Mouse (Mus musculus): ENCODE results near the gene Pgbd5. TPM values are rescaled to one million over a fixed set of nuclear protein-coding genes. Genes with fewer than 3 reads are reported as not detected.

The Pgbd5 gene
- polyA plus RNA-seq, 1 experiment = not detected

DNA sequence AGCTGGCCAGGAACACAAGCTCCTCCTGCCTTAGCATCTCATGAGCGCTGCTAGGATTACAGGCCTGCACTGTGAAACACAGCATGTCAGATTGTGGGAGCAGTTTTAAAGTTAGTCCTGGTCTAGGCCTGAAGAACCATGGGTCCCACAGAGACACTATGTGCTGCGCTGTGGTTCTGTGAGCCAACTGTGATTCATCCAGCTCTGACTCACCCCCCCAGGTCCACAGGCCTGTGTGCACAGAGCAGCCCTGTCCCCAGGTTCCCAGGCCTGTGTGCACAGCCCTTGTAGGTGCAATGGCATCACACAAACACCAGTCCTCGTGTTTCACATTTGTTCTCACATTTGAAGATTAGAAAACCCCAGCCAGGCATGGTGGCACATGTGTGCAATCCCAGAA lies 108.4 kb downstream of the Pgbd5 start:
- TF ChIP-seq POLR2A (IDR thresholded peaks at IDR 0.05; ENCODE audit: insufficient read depth, low read depth, low read length) = no peak
- TF ChIP-seq CTCF (IDR thresholded peaks at IDR 0.05; ENCODE audit: insufficient read depth, low read depth, low read length) = no peak
- 66% methylated on average over 3 of the region's 3 CpGs for WGBS
- Histone ChIP-seq H3K4me3 (ENCODE audit: insufficient read depth, low read depth, low read length) (no peak overlapping the region), H3K27ac (ENCODE audit: insufficient read depth, low read depth, low read length) (no peak overlapping the region), H3K4me1 (ENCODE audit: control insufficient read depth, insufficient read depth, low read length) (peaks cover 21% of the 10 kb centered on the region)

DNA sequence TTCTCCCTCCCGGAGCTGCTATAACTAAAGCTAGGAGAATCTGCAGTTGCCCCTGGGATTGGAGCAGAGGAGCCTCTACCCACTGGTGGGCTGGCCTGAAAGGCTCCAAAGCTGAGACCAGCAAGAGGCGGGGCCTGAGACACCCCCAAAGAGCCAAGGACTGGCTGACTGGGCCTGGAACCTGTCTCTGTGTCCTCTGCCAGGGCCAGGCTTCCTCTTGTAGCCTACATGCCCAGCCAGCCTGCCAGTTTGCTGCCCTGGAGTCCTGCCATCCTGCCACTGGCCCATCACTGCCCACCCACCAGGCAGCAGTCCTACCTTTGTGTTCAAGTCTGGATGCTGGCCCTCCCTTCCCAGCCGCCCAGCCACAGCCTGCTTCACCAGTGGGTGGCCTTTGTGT lies 109.0 kb downstream of the Pgbd5 start:
- H3K4me1 ChIP-seq (ENCODE audit: control insufficient read depth, insufficient read depth, low read length) = peaks cover 21% of the 10 kb centered on the region
- 62% methylated on average over 3 of the region's 3 CpGs for WGBS
- TF ChIP-seq POLR2A (IDR thresholded peaks at IDR 0.05; ENCODE audit: insufficient read depth, low read depth, low read length) = no peak
- TF ChIP-seq CTCF (IDR thresholded peaks at IDR 0.05; ENCODE audit: insufficient read depth, low read depth, low read length) = no peak
- H3K4me3 ChIP-seq (ENCODE audit: insufficient read depth, low read depth, low read length) = no peak overlapping the region
- H3K27ac ChIP-seq (ENCODE audit: insufficient read depth, low read depth, low read length) = no peak overlapping the region

DNA sequence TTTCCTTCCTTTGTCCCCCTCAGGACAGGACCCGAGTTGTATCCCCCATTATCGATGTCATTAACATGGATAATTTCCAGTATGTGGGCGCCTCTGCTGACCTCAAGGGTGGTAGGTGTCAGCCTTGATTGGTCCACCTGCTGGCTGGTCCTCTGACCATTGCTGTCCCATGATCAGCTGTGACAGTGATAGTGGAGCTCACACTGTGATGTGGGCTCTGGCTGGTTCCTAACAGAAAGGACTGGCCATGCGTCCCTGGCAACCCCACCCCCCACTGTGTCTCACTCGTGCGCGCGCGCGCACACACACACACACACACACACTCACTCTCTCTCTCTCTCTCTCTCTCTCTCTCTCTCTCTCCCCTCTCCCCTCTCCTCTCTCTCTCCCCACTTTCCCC lies 109.8 kb downstream of the Pgbd5 start:
- Histone ChIP-seq H3K4me3 (ENCODE audit: insufficient read depth, low read depth, low read length) (no peak overlapping the region), H3K27ac (ENCODE audit: insufficient read depth, low read depth, low read length) (no peak overlapping the region), H3K4me1 (ENCODE audit: control insufficient read depth, insufficient read depth, low read length) (peaks cover 21% of the 10 kb centered on the region)
- WGBS = 66% methylated on average over 10 of the region's 10 CpGs
- no peak for TF ChIP-seq POLR2A (IDR thresholded peaks at IDR 0.05; ENCODE audit: insufficient read depth, low read depth, low read length)
- TF ChIP-seq CTCF (IDR thresholded peaks at IDR 0.05; ENCODE audit: insufficient read depth, low read depth, low read length) = no peak

DNA sequence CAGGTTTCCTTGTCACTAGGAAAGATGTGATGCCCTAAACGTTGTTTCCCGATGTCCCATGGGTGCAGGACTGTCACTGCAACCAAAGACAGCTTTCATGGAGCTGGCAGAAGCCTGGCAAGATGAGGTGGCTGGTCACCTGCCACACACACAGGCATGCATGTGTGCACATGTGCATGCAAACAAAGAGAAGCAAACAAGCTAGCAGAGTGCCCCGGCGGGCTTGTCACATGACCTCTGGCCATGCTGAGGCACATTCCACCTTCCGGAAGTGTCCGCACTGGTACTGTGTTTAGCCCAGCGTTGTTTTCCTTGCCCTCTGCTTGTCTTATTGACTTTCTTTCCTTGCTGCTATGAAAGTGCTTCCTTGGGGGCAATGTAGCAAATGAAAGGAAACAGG lies 111.2 kb downstream of the Pgbd5 start:
- TF ChIP-seq CTCF (IDR thresholded peaks at IDR 0.05; ENCODE audit: insufficient read depth, low read depth, low read length) (no peak), POLR2A (IDR thresholded peaks at IDR 0.05; ENCODE audit: insufficient read depth, low read depth, low read length) (no peak)
- Histone ChIP-seq H3K27ac (ENCODE audit: insufficient read depth, low read depth, low read length) (no peak overlapping the region), H3K4me1 (ENCODE audit: control insufficient read depth, insufficient read depth, low read length) (peaks cover 26% of the 10 kb centered on the region), H3K4me3 (ENCODE audit: insufficient read depth, low read depth, low read length) (no peak overlapping the region)
- 88% methylated on average over 7 of the region's 7 CpGs for WGBS

DNA sequence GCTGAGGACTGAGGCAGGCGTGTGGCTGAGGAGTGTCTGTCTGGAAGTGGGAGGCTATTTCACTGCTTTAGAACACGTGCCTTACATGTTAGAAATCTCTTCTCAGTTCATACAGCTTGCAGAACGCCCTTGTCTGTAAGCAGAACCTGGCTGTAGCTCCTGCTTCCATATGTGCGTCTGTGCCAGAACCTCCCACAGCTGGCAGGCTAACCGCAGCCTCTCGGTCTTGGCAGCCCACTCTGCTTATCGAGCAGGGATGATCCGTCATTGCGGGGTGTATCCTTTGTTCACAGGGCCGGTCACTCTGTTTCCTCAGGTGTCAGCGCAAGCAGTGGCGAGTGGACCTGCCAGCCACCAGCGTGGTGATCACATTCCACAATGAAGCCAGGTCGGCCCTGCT lies 116.1 kb downstream of the Pgbd5 start:
- H3K4me1 ChIP-seq (ENCODE audit: control insufficient read depth, insufficient read depth, low read length) = peaks cover 38% of the 10 kb centered on the region
- no peak for TF ChIP-seq CTCF (IDR thresholded peaks at IDR 0.05; ENCODE audit: insufficient read depth, low read depth, low read length)
- TF ChIP-seq POLR2A (IDR thresholded peaks at IDR 0.05; ENCODE audit: insufficient read depth, low read depth, low read length) = no peak
- no peak overlapping the region for H3K27ac ChIP-seq (ENCODE audit: insufficient read depth, low read depth, low read length)
- 53% methylated on average over 14 of the region's 14 CpGs for WGBS
- no peak overlapping the region for H3K4me3 ChIP-seq (ENCODE audit: insufficient read depth, low read depth, low read length)

DNA sequence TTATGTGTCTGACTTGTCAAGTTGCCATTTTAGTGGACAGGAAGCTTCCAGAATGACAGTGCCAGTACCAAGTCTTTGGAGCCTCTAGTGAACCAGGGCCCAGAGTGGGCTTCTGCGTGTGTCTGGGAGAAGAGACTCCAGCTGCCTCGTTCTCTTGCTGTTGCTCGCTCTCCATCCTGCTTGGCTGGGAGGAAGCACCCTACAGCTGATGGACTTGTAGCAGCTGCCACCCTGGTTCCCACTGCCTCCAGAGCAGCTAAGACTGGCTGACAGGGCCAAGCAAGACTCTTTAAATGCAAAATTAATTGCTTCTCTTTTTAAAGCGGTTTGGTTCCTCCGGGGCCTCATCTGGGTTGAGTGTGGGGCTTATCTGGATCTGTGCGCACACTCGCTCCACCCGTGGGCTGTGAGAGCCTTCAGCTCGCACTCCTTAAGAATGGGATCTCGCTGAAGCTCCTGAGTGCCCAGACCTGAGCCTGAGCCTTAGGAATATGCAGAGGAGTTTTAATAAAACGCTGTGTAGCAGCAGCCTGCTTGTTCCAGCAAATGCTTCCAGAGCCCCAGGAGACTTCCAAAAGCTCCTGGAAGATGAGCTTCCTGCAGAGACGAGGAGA lies 118.1 kb downstream of the Pgbd5 start:
- Histone ChIP-seq H3K27ac (ENCODE audit: insufficient read depth, low read depth, low read length) (no peak overlapping the region), H3K4me3 (ENCODE audit: insufficient read depth, low read depth, low read length) (no peak overlapping the region), H3K4me1 (ENCODE audit: control insufficient read depth, insufficient read depth, low read length) (peaks cover 47% of the 10 kb centered on the region)
- TF ChIP-seq POLR2A (IDR thresholded peaks at IDR 0.05; ENCODE audit: insufficient read depth, low read depth, low read length) (no peak), CTCF (IDR thresholded peaks at IDR 0.05; ENCODE audit: insufficient read depth, low read depth, low read length) (no peak)
- whole genome bisulfite sequencing = 41% methylated on average over 12 of the region's 12 CpGs

DNA sequence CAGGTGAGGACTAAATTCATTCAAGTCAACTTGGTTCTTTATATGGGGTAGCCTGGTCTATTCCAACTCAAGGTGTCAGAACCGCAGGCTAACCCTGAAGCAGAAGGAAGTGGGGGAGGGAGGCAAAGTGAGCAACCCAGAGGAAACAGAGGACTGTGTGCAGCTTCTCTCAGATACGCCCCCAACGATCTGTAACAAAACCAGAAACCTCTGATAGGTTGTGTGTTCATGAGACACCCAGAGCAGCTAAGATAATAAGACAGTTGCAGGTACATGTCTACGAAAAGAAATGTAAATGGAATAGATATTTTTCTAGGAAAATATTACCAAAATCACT lies 120.2 kb downstream of the Pgbd5 start:
- peaks cover 62% of the 10 kb centered on the region for H3K4me1 ChIP-seq (ENCODE audit: control insufficient read depth, insufficient read depth, low read length)
- no peak overlapping the region for H3K27ac ChIP-seq (ENCODE audit: insufficient read depth, low read depth, low read length)
- WGBS = 86% methylated on average over 4 of the region's 4 CpGs
- TF ChIP-seq CTCF (IDR thresholded peaks at IDR 0.05; ENCODE audit: insufficient read depth, low read depth, low read length) (no peak), POLR2A (IDR thresholded peaks at IDR 0.05; ENCODE audit: insufficient read depth, low read depth, low read length) (no peak)
- no peak overlapping the region for H3K4me3 ChIP-seq (ENCODE audit: insufficient read depth, low read depth, low read length)

Other genes with a start within 250 kb of the Pgbd5 start
- not detected in 2 replicates for gene Galnt2, start 208.3 kb downstream of the Pgbd5 start, polyA plus RNA-seq (2012; ENCODE audit: insufficient read depth, insufficient read length, low replicate concordance, missing spikeins)
- gene Cog2, start 81.1 kb upstream of the Pgbd5 start, polyA plus RNA-seq (2012; ENCODE audit: insufficient read depth, insufficient read length, low replicate concordance, missing spikeins) = not detected in 2 replicates
- not detected in 2 replicates for gene Agt, start 130.0 kb upstream of the Pgbd5 start, polyA plus RNA-seq (2012; ENCODE audit: insufficient read depth, insufficient read length, low replicate concordance, missing spikeins)
- not detected in 2 replicates for gene Capn9, start 136.5 kb upstream of the Pgbd5 start, polyA plus RNA-seq (2012; ENCODE audit: insufficient read depth, insufficient read length, low replicate concordance, missing spikeins)
- not detected in 2 replicates for gene 2310022B05Rik, start 223.7 kb upstream of the Pgbd5 start, polyA plus RNA-seq (2012; ENCODE audit: insufficient read depth, insufficient read length, low replicate concordance, missing spikeins)

All from olfactory bulb, adult 2 months (tissue).